Mouse (Mus musculus): Measurements from ENCODE around the gene Cln3.

Gene Cln3

DNA sequence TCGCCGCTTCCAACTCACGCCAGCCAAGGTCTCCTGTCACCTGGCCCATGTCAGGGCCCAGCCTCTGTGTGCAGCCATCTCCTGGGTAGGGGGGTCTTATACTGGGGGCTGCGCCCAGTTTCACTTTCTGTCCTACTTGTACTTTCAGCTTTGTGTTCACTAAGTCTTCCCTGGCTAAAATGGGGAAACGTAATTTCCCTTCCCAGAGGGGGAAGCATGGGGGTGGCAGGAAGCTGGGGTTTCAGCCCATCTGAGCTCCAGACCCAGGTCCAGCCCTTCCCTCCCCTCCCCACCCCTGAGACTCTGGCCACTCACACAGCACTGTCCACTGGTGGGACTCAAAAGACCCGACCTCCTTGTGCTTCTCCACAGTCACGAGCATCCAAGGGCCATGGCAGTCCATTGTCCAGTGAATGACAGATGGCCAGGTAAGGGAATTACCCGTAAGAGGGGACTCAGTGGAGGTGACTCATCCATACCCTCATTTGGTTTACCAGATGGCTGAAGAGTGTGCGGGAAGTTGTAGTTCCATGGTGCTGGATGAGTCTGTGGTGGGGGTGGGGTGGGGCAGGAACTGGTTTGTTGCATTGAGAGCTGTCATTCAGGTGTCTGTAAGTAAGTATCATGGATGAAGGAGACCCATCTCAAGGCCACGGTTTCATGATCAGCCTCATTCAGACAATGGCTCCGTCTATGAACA is 9.4 kb upstream of the Cln3 start, which contains the start of gene Il27:
Gene Il27 (minus strand): TSS at position 80 of the 700 bp plus-strand sequence.
- in situ Hi-C loops (cut with MboI): no loop called here

DNA sequence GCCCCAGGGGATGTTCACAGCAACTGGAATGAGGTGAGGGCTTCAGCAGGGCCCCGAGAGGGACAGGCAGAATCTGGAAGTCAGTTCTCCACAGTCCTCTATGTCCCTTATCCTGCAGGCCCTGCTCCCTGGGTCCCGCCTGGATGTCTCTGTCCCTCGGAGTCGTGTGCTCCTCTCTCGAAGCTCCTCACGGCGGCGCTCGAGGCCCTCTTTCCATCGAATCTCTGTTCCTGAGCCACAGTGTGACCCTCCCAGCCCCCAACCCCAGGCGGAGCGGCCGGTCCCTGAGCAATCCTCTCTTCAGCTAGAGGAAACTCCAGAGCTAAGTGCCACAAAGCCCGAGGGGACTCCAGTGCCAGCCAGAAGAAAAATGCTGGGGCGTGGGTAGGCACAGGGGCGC is 2.2 kb upstream of the Cln3 start:
- in situ Hi-C loops (cut with MboI): loop anchor here (10.0 kb wide), 1 partner anchor 107 kb away; the partner anchor contains the start of genes Bola2 and Slx1b

DNA sequence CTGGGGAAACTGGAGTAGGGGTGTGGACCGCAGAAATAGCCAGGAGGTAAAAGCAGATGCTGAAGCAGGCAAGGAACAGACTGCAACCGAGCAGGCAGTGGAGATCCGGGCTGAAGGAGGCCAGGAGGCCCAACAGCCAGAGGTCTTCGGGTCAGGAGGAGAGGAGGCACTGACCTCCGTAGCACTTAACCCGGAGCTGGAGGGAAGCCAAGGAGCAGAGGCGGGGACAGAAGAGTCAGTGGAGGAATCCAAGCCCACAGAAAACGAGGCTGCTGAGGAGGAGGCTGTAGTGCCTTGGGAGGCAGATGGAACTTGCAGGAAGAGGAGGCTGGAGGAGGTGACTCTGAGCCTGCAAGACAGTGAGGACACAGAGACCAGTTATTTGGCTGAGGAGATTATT is 1.2 kb upstream of the Cln3 start:
- in situ Hi-C loops (cut with MboI): loop anchor here (10.0 kb wide), 1 partner anchor 108 kb away; the partner anchor contains the start of genes Bola2 and Slx1b

DNA sequence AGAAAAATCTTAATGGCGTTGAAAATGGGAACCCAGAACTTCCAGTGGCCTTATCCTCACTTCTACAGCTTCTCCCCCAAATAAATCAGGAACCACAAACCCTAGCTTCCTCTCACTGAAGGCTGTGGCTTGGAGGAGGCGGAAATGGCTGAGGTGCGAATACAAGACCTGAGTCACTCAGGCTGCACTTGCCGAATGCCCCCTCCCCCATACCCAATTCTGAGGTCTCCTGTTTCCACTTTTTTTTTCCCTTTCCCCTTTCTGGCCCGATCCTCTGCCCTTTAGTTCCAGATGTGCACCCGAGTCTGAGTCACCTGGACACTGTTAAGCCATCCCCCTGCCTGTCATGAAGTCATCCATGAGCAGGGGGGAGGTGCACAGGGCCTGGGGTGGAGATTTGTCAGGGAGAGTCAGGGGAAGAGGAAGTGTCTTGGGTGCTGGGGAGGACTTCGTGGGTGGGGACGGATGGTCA is 1.1 kb downstream of the Cln3 start, which contains the start of gene Apobr:
Gene Apobr (plus strand): TSS at position 437 of the 472 bp plus-strand sequence.
- in situ Hi-C loops (cut with MboI): loop anchor here (10.0 kb wide), 1 partner anchor 110 kb away; the partner anchor contains the start of genes Bola2 and Slx1b

DNA sequence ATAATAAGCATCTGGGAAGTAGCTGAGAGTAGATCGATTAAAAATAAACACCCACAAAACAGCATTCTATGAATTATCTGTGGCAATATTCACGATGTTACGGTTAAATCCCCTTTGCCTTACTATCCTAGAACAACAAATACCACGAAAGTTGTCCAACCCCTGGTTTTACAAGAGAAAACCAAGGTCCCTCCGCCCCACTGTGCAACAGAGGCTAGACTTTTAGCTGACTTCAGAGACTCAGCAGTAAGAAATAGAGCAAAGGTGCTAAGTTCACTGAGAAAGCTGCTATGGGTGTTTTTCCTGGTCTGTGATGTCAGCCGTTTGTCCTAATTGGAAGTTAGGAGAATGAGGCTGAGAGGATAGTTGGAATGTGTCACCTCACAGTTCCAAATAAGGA is 1.9 kb downstream of the Cln3 start:
- in situ Hi-C loops (cut with MboI): loop anchor here (10.0 kb wide), 1 partner anchor 111 kb away; the partner anchor contains the start of genes Bola2 and Slx1b

DNA sequence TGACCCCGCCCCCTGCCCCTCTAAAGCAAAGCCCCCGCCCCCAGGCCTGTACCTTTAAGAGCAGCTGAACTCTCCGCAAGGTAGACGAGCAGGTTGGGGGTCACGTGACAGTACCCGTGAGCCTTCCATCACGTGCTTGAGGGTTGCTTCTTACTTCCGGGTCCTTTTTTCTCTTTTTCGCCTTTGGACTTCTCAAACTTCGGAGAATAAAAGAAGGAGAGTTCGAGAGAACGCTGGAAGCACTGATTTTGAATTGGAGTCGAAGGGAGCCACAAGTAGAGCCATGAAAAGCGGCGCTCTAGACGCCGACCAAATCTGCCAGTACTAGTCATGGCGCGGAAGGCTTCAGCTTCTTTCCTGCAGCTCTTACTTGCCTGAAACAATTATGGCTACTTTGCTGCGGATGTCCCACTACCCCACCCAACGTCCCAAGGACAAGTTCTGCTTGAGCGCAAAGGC is 2.3 kb downstream of the Cln3 start:
- in situ Hi-C loops (cut with MboI): loop anchor here (10.0 kb wide), 1 partner anchor 112 kb away; the partner anchor contains the start of genes Bola2 and Slx1b

DNA sequence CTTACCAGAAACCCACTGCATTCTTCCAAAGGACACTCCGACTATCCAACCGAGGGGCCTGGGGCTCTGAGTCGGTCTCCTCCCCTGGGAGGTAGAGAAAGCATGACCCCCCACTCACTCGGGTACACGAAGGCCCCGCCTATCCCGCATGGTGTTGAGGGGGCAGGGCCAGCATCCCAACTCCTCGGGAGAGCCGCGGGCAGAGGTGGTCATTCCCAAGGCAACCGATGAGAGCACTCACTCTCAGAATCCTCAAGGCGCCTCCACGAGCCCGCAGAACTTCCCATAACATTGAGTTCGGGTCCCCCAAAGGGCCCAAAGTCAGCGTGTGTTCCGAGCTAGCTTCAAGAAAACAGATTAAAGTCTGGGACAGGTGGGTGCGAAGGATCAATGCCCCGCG is 2.9 kb downstream of the Cln3 start:
- in situ Hi-C loops (cut with MboI): loop anchor here (10.0 kb wide), 1 partner anchor 112 kb away; the partner anchor contains the start of genes Bola2 and Slx1b

DNA sequence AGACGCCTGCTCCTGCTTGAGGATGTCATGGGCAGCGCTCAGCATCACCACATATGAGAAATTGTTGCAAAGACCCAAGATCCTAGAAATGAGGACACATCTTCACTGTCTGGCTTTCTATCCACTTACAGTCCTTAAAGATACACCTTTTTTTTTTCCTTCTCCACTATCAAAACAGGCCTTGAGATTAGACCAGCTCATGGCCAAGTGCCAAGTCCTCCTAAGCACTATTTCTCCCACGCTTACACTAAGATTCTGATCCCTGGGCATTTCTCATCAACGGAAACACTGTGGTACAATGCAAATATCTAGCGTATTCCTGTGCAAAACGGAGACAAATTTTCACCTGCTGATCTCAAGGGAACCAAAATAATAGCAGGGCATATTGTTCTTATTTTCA is 4.0 kb downstream of the Cln3 start:
- in situ Hi-C loops (cut with MboI): loop anchor here (10.0 kb wide), 1 partner anchor 113 kb away; the partner anchor contains the start of genes Bola2 and Slx1b

DNA sequence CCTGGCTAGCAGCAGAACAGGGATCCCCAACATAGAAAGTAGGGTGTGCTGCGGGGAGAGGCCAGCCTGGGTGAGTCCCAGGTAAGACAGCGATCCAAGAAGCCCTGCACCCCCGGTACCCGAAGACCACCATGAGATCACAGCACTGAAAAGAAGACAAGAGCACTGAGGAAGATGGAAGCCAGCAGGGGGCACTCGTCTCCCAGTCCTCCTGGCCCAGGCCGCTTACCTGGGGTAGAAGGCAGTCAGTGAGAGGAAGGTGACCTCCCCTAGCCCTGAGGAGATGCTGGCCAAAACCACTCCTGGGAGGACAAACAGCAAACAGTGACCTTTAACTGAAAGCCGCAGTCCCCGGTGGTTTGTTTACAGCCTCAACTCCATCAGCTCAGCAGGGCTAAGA is 6.4 kb downstream of the Cln3 start:
- in situ Hi-C loops (cut with MboI): no loop called here

DNA sequence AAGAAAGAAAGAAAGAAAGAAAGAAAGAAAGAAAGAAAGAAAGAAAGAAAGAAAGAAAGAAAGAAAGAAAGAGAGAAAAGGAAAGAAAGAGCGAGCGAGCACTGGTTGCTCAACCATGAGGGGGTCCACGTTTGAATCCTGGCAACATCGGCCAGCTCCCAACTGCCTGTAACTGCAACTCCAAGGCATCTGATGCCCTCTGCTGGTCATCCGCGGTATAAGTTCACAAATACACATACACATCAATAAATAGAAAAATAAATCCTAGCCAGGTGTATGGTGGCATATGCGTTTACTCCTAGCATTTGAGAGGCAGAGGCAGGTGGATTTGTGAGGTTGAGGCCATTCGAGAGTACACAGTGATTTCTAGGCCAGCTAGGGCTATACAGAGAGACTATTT is 8.7 kb downstream of the Cln3 start:
- in situ Hi-C loops (cut with MboI): no loop called here

DNA sequence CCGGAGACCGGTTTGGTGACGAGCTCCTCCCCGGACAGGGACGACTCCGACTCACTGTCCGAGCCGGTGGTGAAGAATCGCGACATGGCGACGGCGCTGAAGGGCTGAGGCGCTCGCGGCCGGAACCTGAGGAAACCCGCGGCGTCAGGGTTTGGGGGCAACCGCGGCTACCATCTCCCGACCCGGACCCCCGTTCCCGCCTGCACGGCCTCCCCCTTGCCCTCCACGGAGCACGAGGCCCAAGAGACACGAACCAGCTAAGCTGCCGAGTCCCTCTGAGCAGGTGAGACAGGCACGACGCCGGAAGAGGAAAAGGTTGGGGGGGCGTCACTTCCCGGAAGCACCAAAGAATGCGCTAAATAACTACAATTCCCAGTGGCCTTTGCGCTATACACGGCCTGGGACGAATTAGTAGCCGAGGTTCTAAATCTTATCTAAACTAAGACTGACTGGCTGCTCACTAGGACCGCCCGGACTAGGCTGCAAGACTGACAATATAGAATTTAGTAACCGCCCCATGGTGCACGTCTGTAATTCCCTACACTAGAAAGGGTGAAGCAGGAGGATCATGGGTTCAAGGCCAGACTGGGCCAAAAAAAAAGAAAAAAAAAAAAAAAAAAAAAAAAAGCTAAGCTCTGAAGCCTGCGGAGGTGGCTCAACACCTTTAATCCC is 19.4 kb downstream of the Cln3 start, which contains the start of gene Eif3c:
Gene Eif3c (minus strand): TSS at position 318 of the 672 bp plus-strand sequence.
- in situ Hi-C loops (cut with MboI): no loop called here

DNA sequence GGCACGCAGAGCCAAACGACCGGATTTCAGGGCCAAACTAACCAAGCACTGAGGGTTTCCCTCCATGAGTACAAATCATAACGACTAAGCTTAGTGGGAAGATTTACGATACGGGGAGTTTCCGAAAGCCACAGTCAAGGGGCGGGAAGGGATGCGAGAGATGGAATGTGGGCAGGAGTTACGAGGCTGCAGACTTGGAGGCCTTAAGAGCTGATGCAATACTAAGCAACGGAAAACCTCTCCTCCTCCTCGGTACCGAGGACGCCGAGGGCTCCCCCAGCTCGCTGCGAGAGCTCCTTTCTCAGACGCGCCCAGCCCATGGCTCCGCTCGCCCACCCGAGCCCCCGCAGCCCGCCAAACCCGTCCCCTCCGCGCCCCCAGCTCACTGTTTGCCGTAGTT is 19.9 kb downstream of the Cln3 start:
- in situ Hi-C loops (cut with MboI): no loop called here

DNA sequence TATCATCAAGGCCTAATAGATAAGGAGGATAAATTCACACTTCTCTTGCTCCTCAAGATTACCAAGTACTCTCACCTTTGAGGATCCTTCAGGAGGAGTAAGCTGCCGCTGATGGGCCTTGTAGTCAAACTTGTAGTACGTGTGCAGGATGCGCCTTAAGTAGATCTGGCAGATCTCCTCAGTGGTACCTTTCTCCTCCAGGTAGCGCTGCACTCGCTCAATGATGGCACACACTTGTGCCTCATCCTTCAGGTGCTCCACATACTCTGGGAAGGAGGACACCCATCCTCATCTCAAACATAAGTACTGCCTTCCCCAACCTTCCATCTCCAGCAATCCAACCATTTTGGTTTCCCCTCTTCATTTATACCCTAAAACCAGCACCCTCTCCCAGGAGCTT is 29.0 kb downstream of the Cln3 start:
- in situ Hi-C loops (cut with MboI): no loop called here

DNA sequence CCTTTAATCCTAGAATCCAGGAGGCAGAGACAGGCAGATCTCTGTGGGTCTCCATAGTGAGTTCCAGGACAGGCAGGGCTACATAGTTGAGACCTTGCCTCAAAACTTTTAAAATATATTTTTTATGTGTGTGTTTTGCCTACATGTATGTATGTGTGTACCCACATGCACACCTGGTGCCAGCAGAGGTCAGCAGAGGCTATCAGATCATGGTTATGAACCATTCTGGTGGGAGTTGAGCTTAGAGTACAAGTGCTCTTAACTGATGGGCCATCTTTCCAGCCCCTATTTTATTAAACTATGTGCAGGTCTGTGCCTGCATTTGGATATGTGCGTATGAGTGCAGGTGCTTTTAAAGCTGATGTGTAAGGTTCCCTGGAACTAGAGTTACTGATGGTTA is 30.8 kb downstream of the Cln3 start:
- in situ Hi-C loops (cut with MboI): no loop called here

DNA sequence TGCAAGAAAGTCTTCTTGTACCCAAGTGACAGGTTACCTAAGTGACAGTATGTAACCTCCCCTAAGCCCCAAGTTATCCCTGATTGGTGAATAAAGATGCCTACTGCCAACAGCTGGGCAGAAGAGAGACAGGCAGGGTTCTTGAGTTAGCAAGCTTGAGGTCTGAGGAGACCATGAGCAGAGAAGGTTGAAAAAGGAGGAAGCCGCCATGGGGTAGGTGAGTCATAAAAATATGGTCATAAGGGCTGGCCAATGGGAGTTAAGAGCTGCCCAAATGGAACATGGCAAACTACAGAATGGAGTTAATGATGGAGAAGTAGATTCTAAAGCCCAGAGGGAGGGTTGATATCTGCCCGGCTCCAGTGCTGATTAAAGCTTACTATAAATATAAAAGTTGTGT is 40.0 kb downstream of the Cln3 start:
- in situ Hi-C loops (cut with MboI): no loop called here

DNA sequence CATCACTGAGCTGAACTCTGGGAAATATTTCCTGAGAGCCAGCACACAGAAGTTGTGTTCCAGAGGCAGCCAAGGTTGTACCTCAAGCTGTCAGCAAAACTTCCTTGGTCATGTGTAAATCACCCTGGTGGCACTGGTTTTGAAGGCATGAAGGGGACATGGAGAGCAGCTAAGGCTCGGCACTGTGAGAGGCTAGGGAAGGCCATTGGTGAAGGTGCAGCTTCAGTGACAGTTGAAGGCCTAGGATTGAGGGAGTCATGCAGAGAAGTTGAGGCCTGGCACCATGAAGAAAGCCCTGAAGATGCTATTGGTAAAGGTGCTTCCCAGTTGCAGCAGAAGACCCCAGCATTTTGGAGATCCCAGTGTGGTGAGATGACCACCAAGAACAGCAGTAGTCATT is 44.0 kb downstream of the Cln3 start:
- in situ Hi-C loops (cut with MboI): no loop called here

DNA sequence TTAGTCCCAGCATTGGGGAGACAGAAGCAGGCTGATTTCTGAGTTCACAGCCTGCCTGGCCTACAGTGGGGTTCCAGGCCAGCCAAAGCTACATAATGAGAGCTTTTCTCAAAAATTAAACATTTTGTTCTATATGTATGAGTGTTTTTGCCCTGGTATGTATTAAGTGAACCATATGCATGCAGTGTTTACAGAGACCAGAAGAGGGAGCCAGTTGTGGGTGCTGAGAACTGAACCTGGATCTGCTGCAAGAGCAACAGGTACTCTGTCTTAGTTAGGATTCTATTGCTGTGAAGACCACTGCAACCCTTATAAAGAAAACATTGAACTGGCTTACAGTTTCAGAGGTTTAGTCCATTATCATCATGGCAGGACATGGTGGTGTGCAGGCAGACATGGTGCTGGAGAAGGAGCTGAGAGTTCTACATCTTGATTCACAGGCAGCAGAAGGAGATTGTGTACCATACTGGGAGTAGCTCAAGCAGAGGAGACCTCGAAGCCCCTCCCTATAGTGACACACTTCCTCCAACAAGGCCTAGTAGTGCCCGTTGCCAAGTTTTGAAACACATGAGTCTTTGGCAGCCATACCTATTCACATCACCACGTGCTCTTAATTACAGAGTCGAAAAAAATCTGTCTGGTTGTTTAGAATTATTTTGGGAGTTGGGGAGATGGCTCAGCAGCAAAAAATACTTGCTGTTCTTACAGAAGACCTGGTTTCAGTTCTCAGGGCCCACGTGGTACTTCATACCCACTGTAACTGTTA is 47.6 kb downstream of the Cln3 start:
- in situ Hi-C loops (cut with MboI): no loop called here

DNA sequence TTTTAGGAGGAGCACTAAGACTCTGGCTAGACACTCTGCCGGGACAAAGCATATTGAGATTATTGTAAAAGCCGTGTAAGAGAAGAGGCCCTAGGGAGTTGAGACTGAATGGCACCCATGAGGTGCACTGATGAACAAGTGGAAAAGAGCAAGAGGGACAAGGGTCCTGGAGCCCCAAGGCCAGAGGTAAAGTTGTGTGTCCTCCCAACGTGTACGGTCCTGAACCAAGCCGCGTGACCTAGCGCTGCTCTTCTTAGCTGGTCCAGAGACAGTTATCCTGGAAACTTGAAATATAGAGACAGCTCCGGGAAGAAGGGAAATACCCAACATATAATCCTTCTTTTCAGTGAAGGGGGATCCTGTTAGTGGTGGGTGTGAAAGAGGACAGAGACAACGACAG is 49.2 kb downstream of the Cln3 start:
- in situ Hi-C loops (cut with MboI): no loop called here

DNA sequence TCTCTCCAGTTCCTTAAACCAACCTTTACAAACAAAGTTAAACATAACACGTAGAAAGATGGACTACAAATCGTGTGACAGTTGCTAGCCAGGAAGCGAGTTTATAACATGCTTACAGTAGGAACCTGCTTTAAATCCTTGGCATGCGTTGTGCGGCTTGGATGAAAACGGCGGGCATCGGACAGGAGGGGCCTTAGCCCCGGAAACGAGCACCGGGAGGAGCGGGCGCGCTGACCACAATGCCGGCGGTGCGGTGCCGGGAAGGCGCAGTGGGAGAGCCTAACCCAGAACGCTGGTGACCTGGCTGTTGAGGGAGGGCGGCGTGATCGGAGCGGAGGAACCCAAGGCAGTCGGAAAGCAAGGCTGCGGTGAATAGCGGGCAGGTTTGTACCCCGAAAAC is 49.9 kb downstream of the Cln3 start:
- in situ Hi-C loops (cut with MboI): no loop called here

DNA sequence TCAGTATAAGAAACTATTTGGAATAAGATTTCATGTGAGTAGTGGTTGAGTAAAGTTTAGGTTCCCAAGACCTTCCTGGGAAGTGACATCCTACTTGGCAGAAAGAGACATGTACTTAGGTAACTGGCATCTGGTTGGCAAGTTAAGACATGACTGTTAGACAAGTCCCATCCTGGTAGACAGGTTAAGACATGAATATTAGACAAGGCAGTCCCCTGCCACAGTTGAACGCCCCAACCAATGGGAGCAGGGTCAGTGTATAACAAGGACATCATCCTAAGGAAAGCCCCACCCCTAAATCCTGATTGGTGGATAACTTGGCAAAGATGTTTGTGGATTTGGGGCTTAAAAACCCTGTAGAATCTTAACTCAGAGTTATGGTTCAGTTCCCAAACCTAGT is 52.2 kb downstream of the Cln3 start:
- in situ Hi-C loops (cut with MboI): no loop called here

DNA sequence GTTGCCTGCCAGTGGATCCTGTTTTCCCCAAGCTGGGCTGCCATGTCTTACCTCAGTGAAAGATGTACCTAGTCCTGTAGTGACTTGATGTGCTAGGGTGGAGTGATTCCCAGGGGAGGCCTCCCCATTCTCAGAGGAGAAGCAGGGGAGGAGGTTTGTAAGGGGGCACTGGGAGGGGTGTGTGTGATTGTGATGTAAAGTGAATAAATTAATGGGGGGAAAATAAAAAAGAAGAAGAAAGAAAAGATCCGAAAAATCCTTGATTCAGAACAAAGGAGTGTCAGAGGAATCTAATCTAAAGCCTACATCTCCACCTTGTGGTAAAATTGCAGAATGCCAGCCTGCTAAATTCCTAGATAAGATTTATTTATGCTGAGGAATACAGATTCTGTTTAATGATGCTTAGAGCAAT is 57.4 kb downstream of the Cln3 start:
- in situ Hi-C loops (cut with MboI): no loop called here

DNA sequence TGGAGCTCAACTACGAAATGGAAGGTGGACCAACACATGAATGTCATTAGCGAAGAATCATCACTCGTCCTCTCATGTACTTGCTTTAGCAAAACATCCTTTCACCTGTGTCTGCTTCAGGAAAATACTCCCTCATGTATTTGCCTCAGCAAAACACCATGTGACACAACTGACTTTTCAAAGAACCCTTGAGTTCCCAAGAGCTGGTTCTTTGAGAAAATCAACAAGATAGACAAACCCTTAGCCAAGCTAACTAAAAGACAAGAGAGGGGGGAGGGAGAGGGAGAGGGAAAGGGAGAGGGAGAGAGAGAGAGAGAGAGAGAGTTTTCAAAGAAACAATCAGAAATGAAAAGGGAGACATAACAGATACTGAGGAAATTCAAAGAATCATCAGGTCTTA is 62.3 kb downstream of the Cln3 start:
- in situ Hi-C loops (cut with MboI): no loop called here
